Mouse (Mus musculus) brown adipose tissue, adult 24 weeks (tissue): ENCODE data around the gene C5ar1. TPM values are rescaled to one million over a fixed set of nuclear protein-coding genes. Genes with fewer than 3 reads are reported as not detected.

Experiments
- H3K27ac ChIP-seq: fragments of 200-500 bp; replicated peaks from 2 replicates; pipeline ENCODE4 v1.5.1; 2012; ENCODE audit warnings: low read depth, mild to moderate bottlenecking, low read length
- H3K4me1 ChIP-seq: fragments of 200-500 bp; 2 replicates; pipeline ENCODE4 v1.6.1; 2012; ENCODE audit warnings: low read length, mixed read lengths; ENCODE audit not compliant: control insufficient read depth, insufficient read depth, insufficient read length
- H3K4me3 ChIP-seq: fragments of 200-500 bp; 2 replicates; pipeline ENCODE4 v1.5.1; 2012; ENCODE audit warnings: low read depth, mild to moderate bottlenecking, low read length, moderate library complexity; ENCODE audit not compliant: insufficient read depth
- polyA plus RNA-seq: library from polyadenylated mRNA; stranded (reverse); fragments of >200 nt; gene quantifications from 2 replicates; pipeline ENCODE4 v1.2.4, GENCODE M21; 2012; ENCODE audit not compliant: missing spikeins, insufficient read depth, insufficient read length

Gene C5ar1
- polyA plus RNA-seq, 1 experiment = 5.2 TPM

- no peak overlapping the region for H3K27ac ChIP-seq
- no peaks in the 10 kb centered on the region for H3K4me1 ChIP-seq
- no peak overlapping the region for H3K4me3 ChIP-seq
These were observed 45.4 kb downstream of the C5ar1 start for GRCm38 (mm10) chr7:16213986-16214385.

GRCm38 (mm10) chr7:16213196-16213595, 46.1 kb downstream of the C5ar1 start:
- Histone ChIP-seq H3K4me1 (no peaks in the 10 kb centered on the region), H3K4me3 (no peak overlapping the region), H3K27ac (no peak overlapping the region)

DNA sequence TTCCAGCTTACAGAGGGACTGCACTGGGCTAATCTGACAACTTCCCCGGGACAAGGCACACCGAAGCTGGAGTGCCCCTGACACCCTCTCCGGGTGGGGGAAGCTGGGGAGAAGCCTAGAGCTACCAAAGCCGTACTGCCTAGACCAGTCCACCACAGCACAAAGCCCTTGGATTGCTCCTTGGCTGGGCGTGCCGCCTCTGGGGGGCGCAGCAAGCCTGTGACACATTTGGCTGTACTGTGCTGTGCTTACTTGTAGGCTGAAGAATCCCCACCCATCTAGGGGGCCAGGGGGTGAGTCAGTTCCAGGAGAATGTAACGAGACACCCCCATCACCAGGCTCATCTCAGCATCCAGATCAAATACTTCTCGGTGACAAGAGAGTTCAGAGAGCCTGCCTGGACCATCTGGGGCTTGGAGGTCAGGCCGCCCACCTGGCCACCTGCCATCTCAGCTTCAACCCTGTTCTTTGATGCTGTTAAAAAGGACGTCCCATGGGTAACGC, 48.4 kb downstream of the C5ar1 start:
- no peak overlapping the region for H3K4me3 ChIP-seq
- no peaks in the 10 kb centered on the region for H3K4me1 ChIP-seq
- no peak overlapping the region for H3K27ac ChIP-seq

GRCm38 (mm10) chr7:16208781-16209665, 50.3 kb downstream of the C5ar1 start:
- Histone ChIP-seq H3K4me1 (no peaks in the 10 kb centered on the region), H3K4me3 (no peak overlapping the region), H3K27ac (no peak overlapping the region)

DNA sequence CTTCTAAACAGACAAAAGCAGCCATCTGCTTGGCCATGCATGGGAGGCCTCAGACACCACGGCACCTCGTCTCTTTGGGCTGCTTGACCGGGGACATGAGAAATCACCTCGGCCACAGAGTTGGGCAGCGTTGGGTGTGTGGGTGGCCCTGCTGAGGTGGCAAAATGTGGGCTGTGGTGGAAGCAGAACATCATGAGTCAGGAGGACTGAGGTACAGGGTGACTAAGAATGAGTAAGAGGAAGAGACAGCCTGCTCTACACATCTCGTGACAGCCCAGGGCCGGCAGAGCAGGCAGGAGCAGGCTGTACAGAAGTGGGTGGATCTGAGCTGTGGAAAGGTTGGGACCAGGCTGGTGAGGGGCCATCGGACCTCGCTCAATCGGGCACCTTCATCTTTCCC, 51.8 kb downstream of the C5ar1 start:
- peak overlapping the region; percentile 56 for H3K27ac ChIP-seq
- no peaks in the 10 kb centered on the region; the same call in 1 of the 2 replicates for H3K4me1 ChIP-seq
- no peak overlapping the region for H3K4me3 ChIP-seq

- Histone ChIP-seq H3K27ac (peak overlapping the region; percentile 56), H3K4me1 (no peaks in the 10 kb centered on the region; the same call in 1 of the 2 replicates), H3K4me3 (no peak overlapping the region)
These were observed 52.3 kb downstream of the C5ar1 start for GRCm38 (mm10) chr7:16207076-16207475.

- Histone ChIP-seq H3K4me3 (no peak overlapping the region), H3K27ac (no peak overlapping the region), H3K4me1 (no peaks in the 10 kb centered on the region; the same call in 1 of the 2 replicates)
These were observed 54.5 kb downstream of the C5ar1 start for GRCm38 (mm10) chr7:16204791-16205190.

DNA sequence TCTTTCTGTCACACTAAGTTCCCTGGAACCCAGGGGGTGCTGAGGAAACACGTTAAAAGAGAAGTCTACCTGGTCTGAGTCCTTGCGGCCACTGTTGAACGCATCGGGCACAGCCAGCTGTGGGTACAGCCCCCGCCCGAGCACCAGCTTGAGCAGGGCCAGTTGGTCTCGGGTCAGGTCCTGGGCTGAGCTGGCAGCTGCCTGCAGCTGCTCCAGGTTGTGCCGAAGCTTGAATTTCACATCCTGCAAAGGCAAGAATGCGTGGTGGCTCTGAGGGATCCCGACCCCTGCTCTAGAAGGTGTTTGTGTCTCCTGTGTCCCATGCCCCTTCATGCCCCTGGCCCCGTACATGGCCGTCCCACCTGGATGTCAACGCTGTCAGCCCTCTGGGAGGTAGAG, 55.8 kb downstream of the C5ar1 start:
- H3K4me1 ChIP-seq = no peaks in the 10 kb centered on the region; the same call in 1 of the 2 replicates
- no peak overlapping the region for H3K27ac ChIP-seq
- no peak overlapping the region for H3K4me3 ChIP-seq

GRCm38 (mm10) chr7:16202756-16203504, 56.4 kb downstream of the C5ar1 start:
- H3K4me3 ChIP-seq = no peak overlapping the region
- no peak overlapping the region for H3K27ac ChIP-seq
- no peaks in the 10 kb centered on the region; the same call in 1 of the 2 replicates for H3K4me1 ChIP-seq

- H3K4me3 ChIP-seq = no peak overlapping the region
- no peaks in the 10 kb centered on the region; the same call in 1 of the 2 replicates for H3K4me1 ChIP-seq
- no peak overlapping the region for H3K27ac ChIP-seq
These were observed 58.2 kb downstream of the C5ar1 start for GRCm38 (mm10) chr7:16201136-16201535.

DNA sequence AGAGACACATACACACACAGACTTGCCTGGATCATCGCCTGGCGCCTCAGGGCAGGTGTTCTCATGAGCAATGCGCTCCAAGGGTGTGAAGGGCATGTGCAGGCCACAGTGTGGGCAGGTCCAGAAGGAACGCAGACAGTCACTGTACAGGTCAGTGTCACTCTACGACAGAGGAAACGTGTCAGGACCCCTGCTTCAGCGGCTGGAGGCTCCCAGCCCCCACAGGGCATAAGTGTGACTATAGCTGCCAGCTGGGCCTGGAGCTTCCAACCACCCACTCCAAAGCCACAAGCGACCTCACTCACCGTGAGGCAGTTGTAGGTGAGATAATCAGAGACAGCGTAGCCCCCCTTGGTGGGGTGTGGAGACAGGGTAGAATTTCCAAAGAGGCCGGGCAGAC, 60.8 kb downstream of the C5ar1 start:
- Histone ChIP-seq H3K4me1 (no peaks in the 10 kb centered on the region; the same call in 1 of the 2 replicates), H3K27ac (no peak overlapping the region)

GRCm38 (mm10) chr7:16197166-16197565, 62.2 kb downstream of the C5ar1 start:
- Histone ChIP-seq H3K4me3 (no peak overlapping the region), H3K27ac (no peak overlapping the region), H3K4me1 (no peaks in the 10 kb centered on the region)

More for the DNA sequence above, 60.8 kb downstream of the C5ar1 start:
- no peak overlapping the region for H3K4me3 ChIP-seq
